Mouse (Mus musculus) intestine, embryonic 15.5 days (tissue): ENCODE results near the gene Trim65. TPM values are rescaled to one million over a fixed set of nuclear protein-coding genes. Genes with fewer than 3 reads are reported as not detected.
"Not testable (repeated sequence)": the region's sequence is repeated elsewhere in the genome, so short reads cannot be mapped to it uniquely, and the experiment has no call there.

Experiments used
- ATAC-seq: fragments of 200-750 bp; cut with Nextera tagmentation; 2 replicates; pipeline ENCODE4 v1.8.0; 2017; ENCODE audit warnings: moderate TSS enrichment, moderate library complexity
- H3K27ac ChIP-seq: fragments of 300-500 bp; sonication (generic); 2 replicates; pipeline ENCODE4 v1.5.1; 2015; ENCODE audit warnings: mild to moderate bottlenecking, inconsistent platforms
- H3K27me3 ChIP-seq: fragments of 300-500 bp; sonication (generic); replicated peaks from 2 replicates; pipeline ENCODE4 v1.6.1; 2015; ENCODE audit warnings: inconsistent platforms
- H3K36me3 ChIP-seq: fragments of 300-500 bp; sonication (generic); 2 replicates; pipeline ENCODE4 v1.6.1; 2015; ENCODE audit warnings: inconsistent platforms
- H3K4me1 ChIP-seq: fragments of 300-500 bp; sonication (generic); replicated peaks from 2 replicates; pipeline ENCODE4 v1.6.1; 2015; ENCODE audit warnings: inconsistent platforms
- H3K4me2 ChIP-seq: fragments of 300-500 bp; sonication (generic); replicated peaks from 2 replicates; pipeline ENCODE4 v1.6.1; 2015; ENCODE audit warnings: mild to moderate bottlenecking, inconsistent platforms
- H3K4me3 ChIP-seq: fragments of 300-500 bp; sonication (generic); replicated peaks from 2 replicates; pipeline ENCODE4 v1.5.1; 2015; ENCODE audit warnings: inconsistent platforms
- H3K9ac ChIP-seq: fragments of 300-500 bp; sonication (generic); 2 replicates; pipeline ENCODE4 v1.6.1; 2015; ENCODE audit warnings: inconsistent platforms
- H3K9me3 ChIP-seq: fragments of 300-500 bp; sonication (generic); 2 replicates; pipeline ENCODE4 v1.6.1; 2016; ENCODE audit warnings: inconsistent platforms
- WGBS: fragments of 180-500 bp; shearing (Covaris S2); methylation state at CpG from one replicate; pipeline ENCODE4 v1.1.7; 2015; 5-methylcytosine and 5-hydroxymethylcytosine counted together
- polyA plus RNA-seq: library from polyadenylated mRNA; unstranded; fragments of >200 nt; fragmentation: Nextera tagmentation; extraction: Ambion mirVana; gene quantifications from 2 replicates; pipeline ENCODE4 v1.2.1, GENCODE M21; 2015

The Trim65 gene
- polyA plus RNA-seq, 1 experiment from 2014 or later = 6.4 TPM

DNA sequence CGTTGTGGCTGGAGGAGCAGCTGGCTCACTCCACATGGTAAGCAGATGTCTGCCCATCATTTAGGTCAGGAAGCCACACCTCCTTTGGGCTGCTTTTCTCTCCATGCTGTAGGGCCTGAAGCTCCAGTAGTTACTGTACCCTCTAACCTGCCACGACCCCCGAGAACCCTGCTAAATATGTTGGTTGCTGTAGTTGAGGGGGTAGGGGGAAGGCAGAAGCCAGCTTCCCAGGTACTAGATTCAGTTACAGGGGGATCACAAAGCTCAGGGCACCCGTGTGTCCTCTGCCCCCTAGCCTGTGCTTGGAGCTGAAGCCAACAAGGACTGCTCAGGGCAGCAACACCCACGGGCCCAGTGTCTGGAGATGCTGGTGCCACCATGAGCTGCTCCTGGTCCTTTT lies 2.6 kb upstream of the Trim65 start:
- Histone ChIP-seq H3K9me3 (no peaks in the 10 kb centered on the region), H3K4me2 (no peak overlapping the region), H3K4me3 (no peak overlapping the region), H3K27me3 (no peaks in the 10 kb centered on the region), H3K4me1 (peaks cover 24% of the 10 kb centered on the region), H3K27ac (no peak overlapping the region), H3K9ac (no peak overlapping the region), H3K36me3 (peaks cover 10% of the 10 kb centered on the region; the same call in 1 of the 2 replicates)
- WGBS = 70% methylated on average over 5 of the region's 5 CpGs
- ATAC-seq = no peak

DNA sequence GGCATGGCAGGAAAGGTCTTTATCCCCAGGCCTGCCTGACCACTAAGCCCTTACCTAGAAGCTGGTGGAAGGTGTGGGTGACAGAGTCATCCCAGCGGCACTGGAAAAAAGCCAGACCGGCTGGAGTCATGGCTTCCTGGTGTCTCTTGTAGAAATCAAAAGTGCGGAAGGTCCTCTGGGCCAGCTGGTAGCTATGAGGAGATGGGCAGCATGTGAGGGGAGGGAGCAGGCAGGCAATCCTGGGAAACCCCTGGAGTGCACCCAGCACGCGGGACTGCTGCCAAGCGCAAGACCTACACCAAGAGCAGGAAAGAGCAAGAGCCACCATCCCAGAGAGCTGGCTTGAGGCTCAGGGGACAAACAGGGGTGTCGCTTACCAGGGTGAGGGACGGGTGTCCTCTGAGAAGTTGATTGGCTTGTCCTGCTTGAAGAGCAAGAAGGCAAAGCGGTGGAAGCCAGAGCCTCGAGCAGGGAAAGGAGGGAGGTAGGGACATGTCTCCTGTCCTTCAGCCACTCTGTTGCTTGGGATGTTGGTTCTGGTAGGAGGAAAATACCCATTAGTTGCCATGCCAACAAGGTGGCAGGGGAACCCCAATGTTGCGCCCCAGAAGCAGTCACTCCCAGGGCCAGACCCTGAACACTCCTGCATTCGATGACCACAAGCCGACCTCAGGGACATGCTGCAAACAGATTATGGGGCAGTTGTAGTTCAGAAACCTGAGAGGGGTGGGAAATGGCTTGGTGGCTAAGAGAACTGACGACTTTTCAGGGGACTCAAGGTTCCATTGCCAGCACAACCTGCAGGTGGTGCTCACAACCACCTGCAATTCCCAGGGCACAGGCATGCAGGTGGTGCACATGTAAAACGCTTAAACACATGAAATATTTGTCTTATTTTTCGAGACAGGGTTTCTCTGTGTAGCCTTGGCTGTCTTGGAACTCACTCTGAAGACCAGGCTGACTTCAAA lies 1.7 kb upstream of the Trim65 start:
- Histone ChIP-seq H3K27me3 (no peaks in the 10 kb centered on the region), H3K9ac (no peak overlapping the region), H3K4me3 (no peak overlapping the region), H3K4me1 (peaks cover 27% of the 10 kb centered on the region), H3K27ac (no peak overlapping the region), H3K4me2 (no peak overlapping the region), H3K9me3 (no peaks in the 10 kb centered on the region), H3K36me3 (peaks cover 10% of the 10 kb centered on the region; the same call in 1 of the 2 replicates)
- WGBS = 82% methylated on average over 16 of the region's 16 CpGs
- ATAC-seq = no peak

DNA sequence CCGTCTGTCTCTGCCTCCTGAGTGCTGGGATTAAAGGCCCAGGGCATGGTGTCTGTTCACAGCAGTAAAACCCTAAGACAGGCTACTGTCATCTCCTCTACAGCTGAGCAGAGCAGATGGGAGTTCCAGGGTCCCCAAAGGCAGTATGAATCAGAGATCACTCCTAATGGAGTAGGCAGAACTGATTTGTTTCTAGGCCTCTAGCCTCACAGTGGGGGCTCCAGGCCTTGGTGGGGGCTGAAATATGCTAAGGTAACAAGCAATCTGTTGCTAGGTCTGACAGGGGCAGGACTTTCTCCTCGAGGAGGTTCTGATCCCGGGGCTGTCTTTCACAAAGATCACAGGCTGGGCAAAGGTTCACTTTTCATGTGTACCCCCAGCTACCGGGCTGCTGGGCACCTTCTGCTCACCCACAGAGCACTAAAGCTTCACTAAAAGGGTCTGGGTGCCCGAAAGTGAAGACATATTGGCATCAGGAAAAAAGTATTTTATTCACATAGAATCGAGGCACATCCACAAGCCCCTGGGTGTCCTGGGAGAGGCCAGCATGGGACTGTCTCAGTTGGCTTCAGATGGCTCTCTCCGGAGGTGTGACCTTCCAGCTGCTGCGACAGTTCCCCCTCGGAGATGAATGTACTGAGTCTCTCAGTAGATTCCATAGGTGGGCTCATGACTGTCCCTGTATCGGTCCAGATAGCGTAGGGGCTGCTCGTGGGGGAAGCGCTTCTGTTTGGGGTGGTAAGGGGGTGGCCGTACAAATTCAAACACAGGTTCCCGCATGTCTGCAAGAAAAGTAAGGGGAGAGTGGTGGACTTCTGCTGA lies 632 bp upstream of the Trim65 start:
- Histone ChIP-seq H3K4me2 (peak overlapping the region; percentile 82), H3K9me3 (no peaks in the 10 kb centered on the region), H3K27me3 (no peaks in the 10 kb centered on the region), H3K36me3 (peaks cover 10% of the 10 kb centered on the region; the same call in 1 of the 2 replicates), H3K27ac (peak overlapping the region; percentile 96), H3K4me1 (peaks cover 31% of the 10 kb centered on the region), H3K9ac (peak overlapping the region; percentile 81), H3K4me3 (peak overlapping the region; percentile 66)
- 76% methylated on average over 15 of the region's 15 CpGs for WGBS
- peak; percentile 2 for ATAC-seq

DNA sequence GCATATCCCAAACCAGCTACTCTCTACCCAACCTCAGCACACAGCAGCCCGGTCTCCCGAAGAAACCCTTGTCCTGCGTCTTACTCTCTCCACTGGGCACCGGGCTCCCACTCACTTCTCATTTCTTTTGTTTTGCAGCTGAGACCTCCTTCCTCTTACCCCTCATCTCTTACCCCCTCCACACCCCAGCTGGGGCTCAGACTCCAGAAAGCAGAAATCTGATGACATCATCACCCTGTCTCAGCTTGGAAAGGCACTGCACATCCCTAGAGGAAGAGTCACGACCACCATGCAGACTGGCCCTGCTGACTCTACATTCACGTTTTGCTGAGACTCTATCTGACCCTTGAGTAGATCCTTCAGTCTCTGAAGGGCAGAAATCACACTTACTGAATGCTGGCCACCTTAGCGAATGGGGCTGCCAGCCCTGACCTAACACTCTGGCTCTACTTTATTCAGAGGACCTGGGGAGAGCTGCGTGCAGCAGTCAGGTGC lies 888 bp downstream of the Trim65 start:
- Histone ChIP-seq H3K4me1 (peaks cover 31% of the 10 kb centered on the region), H3K4me2 (peak overlapping the region; percentile 82), H3K4me3 (peak overlapping the region; percentile 66), H3K9ac (peak overlapping the region; percentile 81), H3K27ac (peak overlapping the region; percentile 96), H3K27me3 (no peaks in the 10 kb centered on the region), H3K9me3 (no peaks in the 10 kb centered on the region), H3K36me3 (peaks cover 23% of the 10 kb centered on the region)
- peak; percentile 18; the same call in 1 of the 2 replicates for ATAC-seq
- WGBS = 44% methylated on average over 8 of the region's 8 CpGs

DNA sequence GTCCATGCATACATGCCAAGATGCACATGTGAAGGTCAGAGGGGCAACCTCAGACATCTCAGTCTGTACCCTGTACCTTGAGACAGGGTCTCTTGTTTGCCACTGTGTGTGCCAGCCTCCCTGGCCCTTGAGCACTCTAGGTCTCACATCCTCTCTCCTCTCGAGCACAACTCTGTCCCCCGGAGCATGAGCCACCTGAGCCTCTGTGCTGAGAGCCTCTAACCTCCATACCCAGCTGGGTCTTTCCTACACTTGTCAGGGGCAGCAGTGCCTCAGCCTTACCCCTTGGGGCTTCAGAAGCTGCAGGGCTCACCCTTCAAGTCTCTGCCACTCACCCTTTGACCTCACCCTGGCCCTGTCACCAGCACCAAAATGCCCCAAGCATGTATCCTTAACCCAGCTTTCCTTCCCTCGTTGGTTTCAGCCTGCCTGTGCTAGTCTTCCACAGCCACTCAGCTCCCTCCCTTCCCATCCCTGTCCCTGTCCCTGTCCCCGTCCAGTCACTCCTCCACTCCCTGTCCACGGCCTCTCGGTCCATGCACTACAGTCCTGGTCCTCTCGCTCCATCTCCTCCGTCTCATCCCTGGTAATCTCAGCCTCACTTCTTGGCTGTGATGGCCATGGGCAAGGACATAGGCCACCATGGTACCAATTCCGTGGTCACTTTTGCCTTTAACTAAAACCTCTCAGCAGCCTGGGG lies 1.7 kb downstream of the Trim65 start:
- Histone ChIP-seq H3K9me3 (no peaks in the 10 kb centered on the region), H3K4me3 (no peak overlapping the region), H3K36me3 (peaks cover 20% of the 10 kb centered on the region), H3K4me2 (peak overlapping the region; percentile 82), H3K9ac (peak overlapping the region; percentile 81; the same call in 1 of the 2 replicates), H3K27me3 (no peaks in the 10 kb centered on the region), H3K4me1 (peaks cover 31% of the 10 kb centered on the region), H3K27ac (no peak overlapping the region)
- ATAC-seq = no peak
- 85% methylated on average over 9 of the region's 9 CpGs for WGBS

DNA sequence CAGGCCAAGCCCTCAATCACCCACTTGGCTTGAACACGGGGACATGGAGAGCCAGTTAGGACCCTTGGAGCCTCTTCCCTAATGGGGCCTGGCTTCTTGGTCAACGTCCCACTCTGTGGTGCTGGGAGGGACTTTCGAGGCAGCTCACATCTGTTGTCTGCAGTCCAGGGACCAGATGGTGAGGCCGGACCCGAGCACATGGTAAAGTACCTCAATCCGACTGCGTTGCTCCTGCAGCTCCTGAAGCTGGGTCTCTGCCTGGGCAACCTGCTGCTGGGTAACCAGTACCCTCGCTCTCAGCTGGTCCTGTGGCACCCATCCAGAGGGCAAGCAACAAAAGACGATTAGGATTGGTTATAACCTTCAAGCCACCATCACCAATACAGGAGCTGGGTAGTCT lies 2.9 kb downstream of the Trim65 start:
- Histone ChIP-seq H3K4me2 (peak overlapping the region; percentile 43), H3K9ac (peak overlapping the region; percentile 28; the same call in 1 of the 2 replicates), H3K9me3 (no peaks in the 10 kb centered on the region), H3K27ac (0 out of 2 replicates have a peak overlapping the region, but pooled peaks have one; percentile 77), H3K4me1 (peaks cover 31% of the 10 kb centered on the region), H3K36me3 (peaks cover 20% of the 10 kb centered on the region), H3K4me3 (no peak overlapping the region), H3K27me3 (no peaks in the 10 kb centered on the region)
- 60% methylated on average over 9 of the region's 9 CpGs for WGBS
- no peak for ATAC-seq

DNA sequence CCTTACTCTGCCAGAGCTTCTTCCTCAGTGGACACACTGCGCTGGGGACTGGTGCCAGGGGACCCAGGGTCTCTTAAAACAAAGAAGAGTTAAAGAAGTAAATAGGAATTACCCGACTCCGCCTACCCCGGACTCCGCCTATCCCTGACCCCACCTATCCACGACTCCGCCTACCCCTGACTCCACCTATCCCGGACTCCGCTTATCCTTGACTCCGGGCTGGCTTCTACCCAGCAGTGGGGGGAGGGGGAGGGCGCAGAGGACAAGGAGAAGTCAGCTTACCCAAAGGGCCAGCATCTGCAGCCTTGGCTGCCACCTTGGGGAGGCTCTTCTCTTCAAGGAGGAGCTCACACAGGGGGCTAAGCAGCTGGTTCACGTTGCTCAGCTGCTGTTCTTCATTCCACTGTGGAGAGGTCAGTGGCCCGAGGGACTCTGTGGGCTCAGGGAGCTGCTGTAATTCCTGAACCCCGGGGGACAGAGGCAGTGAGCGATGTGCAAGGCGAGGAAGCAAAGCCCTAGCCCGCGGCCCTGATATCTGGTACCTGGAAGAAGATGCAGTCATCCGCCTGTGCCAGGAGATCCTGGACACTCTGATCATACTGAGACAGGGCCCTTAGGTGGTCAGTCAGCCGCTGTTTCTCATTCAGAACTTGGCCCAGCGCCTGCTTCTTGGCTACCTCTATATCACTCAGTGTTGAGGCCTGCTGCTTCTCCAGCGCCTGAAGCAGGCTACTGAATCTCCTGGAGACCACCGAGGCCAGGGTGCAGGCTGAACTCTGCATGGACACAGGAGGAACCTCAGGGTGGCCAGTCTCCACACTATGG lies 3.6 kb downstream of the Trim65 start, which contains the start of gene Trim47:
TSS of gene Trim47 (minus strand) at position 55 of the 825 bp plus-strand sequence.
- Histone ChIP-seq H3K36me3 (peaks cover 17% of the 10 kb centered on the region), H3K27me3 (no peaks in the 10 kb centered on the region), H3K9ac (peak within 1 kb of the TSS; percentile 28), H3K4me3 (peak within 1 kb of the TSS; percentile 15; the same call in 1 of the 2 replicates), H3K4me2 (peak within 1 kb of the TSS; percentile 43), H3K27ac (peak within 1 kb of the TSS; percentile 77), H3K4me1 (peaks cover 31% of the 10 kb centered on the region), H3K9me3 (no peaks in the 10 kb centered on the region)
- WGBS = 26% methylated on average over 23 of the region's 23 CpGs
- peak; percentile 34; the same call in 1 of the 2 replicates for ATAC-seq

DNA sequence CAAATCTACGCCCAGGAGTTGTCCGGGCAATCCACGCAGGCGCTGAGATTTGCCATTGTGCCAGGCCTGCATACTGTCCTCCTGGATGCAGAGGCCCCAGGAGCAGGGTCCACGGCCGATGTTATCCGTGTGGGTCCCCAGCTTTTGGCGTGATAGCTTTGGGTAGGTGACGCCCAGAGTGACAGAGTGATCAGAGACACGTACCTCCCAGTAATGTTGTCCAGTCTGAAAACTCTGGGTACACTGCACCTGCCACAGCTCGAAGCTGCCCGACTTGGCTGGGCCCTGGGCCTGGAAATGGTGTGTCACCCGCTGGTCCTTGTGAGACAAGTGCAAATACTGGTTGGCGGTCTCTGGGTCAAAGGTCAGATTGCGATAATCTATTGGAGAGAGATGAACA lies 4.7 kb downstream of the Trim65 start:
- H3K36me3 ChIP-seq = peaks cover 17% of the 10 kb centered on the region
- no peak overlapping the region for H3K27ac ChIP-seq
- H3K4me1 ChIP-seq = peaks cover 24% of the 10 kb centered on the region
- H3K27me3 ChIP-seq = no peaks in the 10 kb centered on the region
- no peak overlapping the region for H3K4me3 ChIP-seq
- H3K9ac ChIP-seq = no peak overlapping the region
- no peak overlapping the region for H3K4me2 ChIP-seq
- ATAC-seq = no peak
- 93% methylated on average over 15 of the region's 15 CpGs for WGBS
- no peaks in the 10 kb centered on the region for H3K9me3 ChIP-seq

DNA sequence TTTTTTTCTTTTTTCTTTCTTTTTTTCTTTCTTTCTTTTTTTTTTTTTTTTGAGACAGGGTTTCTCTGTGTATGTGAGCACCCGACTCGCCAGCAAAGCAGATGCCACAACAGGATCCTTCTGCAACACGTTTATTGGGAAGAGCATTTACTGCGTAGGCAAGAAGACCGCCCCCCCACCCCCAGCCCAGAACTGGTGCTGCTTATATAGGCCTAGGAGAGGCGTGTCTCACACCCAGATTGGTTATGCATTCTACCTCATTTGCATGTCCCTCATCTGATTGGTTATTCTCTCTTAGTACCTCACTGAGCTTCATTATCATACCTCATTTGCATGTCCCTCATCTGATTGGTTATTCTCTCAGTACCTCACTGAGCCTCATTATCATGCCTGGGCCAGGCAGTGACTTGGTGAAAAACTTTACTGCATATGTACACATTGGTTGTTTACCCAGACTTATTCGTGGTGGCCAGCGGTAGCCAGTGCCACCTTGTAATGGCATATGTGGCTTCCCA lies 9.1 kb downstream of the Trim65 start:
- H3K27ac ChIP-seq, ATAC-seq, H3K27me3 ChIP-seq, H3K4me1 ChIP-seq, H3K4me3 ChIP-seq, H3K9ac ChIP-seq, H3K4me2 ChIP-seq, H3K9me3 ChIP-seq: not testable (repeated sequence)
- 93% methylated on average over 8 of the region's 8 CpGs for WGBS
- peaks cover 17% of the 10 kb centered on the region for H3K36me3 ChIP-seq

DNA sequence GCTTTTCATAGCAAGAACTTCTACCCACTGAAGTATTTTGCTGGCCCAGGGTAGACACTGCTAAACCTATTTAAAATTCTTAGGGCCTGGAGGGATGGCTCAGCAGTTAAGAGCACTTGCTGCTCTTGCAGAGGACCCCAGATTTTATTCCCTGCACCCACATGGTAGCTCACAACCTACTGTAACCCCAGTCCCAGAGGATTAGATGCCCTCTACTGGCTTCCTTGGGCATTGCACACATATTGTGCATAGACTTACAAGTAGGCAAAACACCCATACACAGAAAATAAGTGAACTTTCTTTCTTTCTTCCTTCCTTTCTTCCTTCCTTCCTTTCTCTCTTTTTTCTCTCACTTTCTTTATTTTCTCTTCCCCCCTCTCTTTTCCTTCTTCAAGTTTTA lies 13.1 kb downstream of the Trim65 start:
- no peak for ATAC-seq
- no peaks in the 10 kb centered on the region for H3K4me1 ChIP-seq
- H3K27ac ChIP-seq = no peak overlapping the region
- H3K4me3 ChIP-seq = no peak overlapping the region
- H3K27me3 ChIP-seq = no peaks in the 10 kb centered on the region
- H3K9ac ChIP-seq = no peak overlapping the region
- no peaks in the 10 kb centered on the region for H3K36me3 ChIP-seq
- H3K4me2 ChIP-seq = no peak overlapping the region
- H3K9me3 ChIP-seq = no peaks in the 10 kb centered on the region

DNA sequence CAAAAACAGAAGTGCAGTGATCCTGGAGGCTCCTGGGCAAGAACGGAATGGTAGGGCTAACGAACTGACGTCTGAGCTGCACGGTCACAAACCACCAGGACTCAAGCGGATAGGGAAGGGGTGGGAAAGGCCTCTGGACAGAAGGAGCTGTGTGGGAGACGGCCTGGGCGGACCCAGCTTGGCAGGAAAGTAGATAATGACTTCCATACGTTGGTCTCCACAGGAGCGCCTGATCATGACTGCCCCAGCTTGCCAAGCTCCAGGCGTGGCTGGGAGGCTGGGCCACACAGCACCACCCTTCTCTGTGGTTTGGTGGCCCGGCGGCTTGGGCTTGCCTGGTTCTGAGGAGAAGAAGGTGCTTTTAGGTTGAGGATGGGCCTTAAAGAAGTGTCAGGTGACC lies 13.7 kb downstream of the Trim65 start:
- H3K4me3 ChIP-seq = no peak overlapping the region
- H3K27ac ChIP-seq = no peak overlapping the region
- no peaks in the 10 kb centered on the region for H3K4me1 ChIP-seq
- H3K27me3 ChIP-seq = no peaks in the 10 kb centered on the region
- H3K4me2 ChIP-seq = no peak overlapping the region
- no peak for ATAC-seq
- WGBS = 71% methylated on average over 12 of the region's 12 CpGs
- no peaks in the 10 kb centered on the region for H3K36me3 ChIP-seq
- H3K9ac ChIP-seq = no peak overlapping the region
- no peaks in the 10 kb centered on the region for H3K9me3 ChIP-seq
